Mouse (Mus musculus) forebrain, embryonic 15.5 days (tissue): ENCODE results near the gene Lrrc2. TPM values are rescaled to one million over a fixed set of nuclear protein-coding genes. Genes with fewer than 3 reads are reported as not detected.

Source experiments
- ATAC-seq: fragments of 200-750 bp; cut with Nextera tagmentation; replicated peaks from 2 replicates; pipeline ENCODE4 v1.8.0; 2017; ENCODE audit warnings: mild to moderate bottlenecking, moderate TSS enrichment, moderate library complexity
- H3K27ac ChIP-seq: fragments of 300-500 bp; sonication (generic); replicated peaks from 2 replicates; pipeline ENCODE4 v1.5.1; 2015; ENCODE audit warnings: mild to moderate bottlenecking, inconsistent platforms
- H3K27me3 ChIP-seq: fragments of 300-500 bp; sonication (generic); 2 replicates; pipeline ENCODE4 v1.6.1; 2015; ENCODE audit warnings: inconsistent platforms
- H3K36me3 ChIP-seq: fragments of 300-500 bp; sonication (generic); 2 replicates; pipeline ENCODE4 v1.6.1; 2015; ENCODE audit warnings: mild to moderate bottlenecking, inconsistent platforms
- H3K4me1 ChIP-seq: fragments of 300-500 bp; sonication (generic); 2 replicates; pipeline ENCODE4 v1.6.1; 2015; ENCODE audit warnings: inconsistent platforms
- H3K4me2 ChIP-seq: fragments of 300-500 bp; sonication (generic); replicated peaks from 2 replicates; pipeline ENCODE4 v1.6.1; 2015; ENCODE audit warnings: mild to moderate bottlenecking, inconsistent platforms
- H3K4me3 ChIP-seq: fragments of 300-500 bp; sonication (generic); 2 replicates; pipeline ENCODE4 v1.5.1; 2015; ENCODE audit warnings: mild to moderate bottlenecking, inconsistent platforms
- H3K9ac ChIP-seq: fragments of 300-500 bp; sonication (generic); replicated peaks from 2 replicates; pipeline ENCODE4 v1.6.1; 2015; ENCODE audit warnings: mild to moderate bottlenecking, inconsistent platforms
- H3K9me3 ChIP-seq: fragments of 300-500 bp; sonication (generic); 2 replicates; pipeline ENCODE4 v1.6.1; 2016; ENCODE audit warnings: inconsistent platforms
- WGBS: fragments of 180-500 bp; shearing (Covaris S2); methylation state at CpG from one replicate; pipeline ENCODE4 v1.1.7; 2015; ENCODE audit warnings: mixed read lengths; 5-methylcytosine and 5-hydroxymethylcytosine counted together
- polyA plus RNA-seq: library from polyadenylated mRNA; unstranded; fragments of >200 nt; fragmentation: Nextera tagmentation; extraction: Ambion mirVana; gene quantifications from 2 replicates; pipeline ENCODE4 v1.2.1, GENCODE M21; 2015

Gene Lrrc2
- polyA plus RNA-seq, 1 experiment from 2014 or later: 0.36 TPM

- ATAC-seq: no peak
- H3K27ac ChIP-seq: no peak overlapping the region
- 0 out of 2 replicates have a peak, but pooled peaks cover 3% of the 10 kb centered on the region for H3K27me3 ChIP-seq
- H3K36me3 ChIP-seq: no peaks in the 10 kb centered on the region
- H3K4me3 ChIP-seq: no peak overlapping the region
- no peak overlapping the region for H3K9ac ChIP-seq
- peaks cover 3% of the 10 kb centered on the region for H3K4me1 ChIP-seq
- no peak overlapping the region for H3K4me2 ChIP-seq
- no peaks in the 10 kb centered on the region for H3K9me3 ChIP-seq
- WGBS: 93% methylated on average over 13 of the region's 13 CpGs
These were observed 521 bp downstream of the Lrrc2 start for GRCm38 (mm10) chr9:110951866-110952265.

- Histone ChIP-seq H3K27ac (no peak overlapping the region), H3K27me3 (0 out of 2 replicates have a peak, but pooled peaks cover 3% of the 10 kb centered on the region), H3K4me2 (no peak overlapping the region), H3K4me3 (no peak overlapping the region), H3K9ac (no peak overlapping the region), H3K9me3 (no peaks in the 10 kb centered on the region), H3K4me1 (peaks cover 3% of the 10 kb centered on the region), H3K36me3 (no peaks in the 10 kb centered on the region)
- ATAC-seq: no peak
- 51% methylated on average over 6 of the region's 6 CpGs for WGBS
These were observed 1.1 kb downstream of the Lrrc2 start for GRCm38 (mm10) chr9:110952398-110952797.

GRCm38 (mm10) chr9:110952931-110953549, 1.7 kb downstream of the Lrrc2 start:
- H3K4me3 ChIP-seq: peak overlapping the region; percentile 51
- H3K27ac ChIP-seq: peak overlapping the region; percentile 68
- no peak for ATAC-seq
- 44% methylated on average over 5 of the region's 5 CpGs for WGBS
- H3K9ac ChIP-seq: peak overlapping the region; percentile 63
- 0 out of 2 replicates have a peak, but pooled peaks cover 3% of the 10 kb centered on the region for H3K27me3 ChIP-seq
- peak overlapping the region; percentile 94 for H3K4me2 ChIP-seq
- H3K36me3 ChIP-seq: no peaks in the 10 kb centered on the region
- H3K4me1 ChIP-seq: peaks cover 3% of the 10 kb centered on the region
- H3K9me3 ChIP-seq: no peaks in the 10 kb centered on the region

GRCm38 (mm10) chr9:110953550-110954461, 2.5 kb downstream of the Lrrc2 start:
- 1% methylated on average over 44 of the region's 44 CpGs for WGBS
- H3K9ac ChIP-seq: peak overlapping the region; percentile 63
- peak; percentile 91 for ATAC-seq

GRCm38 (mm10) chr9:110954681-110955445, 3.5 kb downstream of the Lrrc2 start:
- Histone ChIP-seq H3K4me1 (peaks cover 3% of the 10 kb centered on the region), H3K9me3 (no peaks in the 10 kb centered on the region), H3K9ac (no peak overlapping the region), H3K27ac (no peak overlapping the region), H3K27me3 (0 out of 2 replicates have a peak, but pooled peaks cover 3% of the 10 kb centered on the region), H3K36me3 (no peaks in the 10 kb centered on the region), H3K4me3 (peak overlapping the region; percentile 51; the same call in 1 of the 2 replicates), H3K4me2 (no peak overlapping the region)
- 46% methylated on average over 2 of the region's 2 CpGs for WGBS
- no peak for ATAC-seq

More at GRCm38 (mm10) chr9:110953550-110954461, 2.5 kb downstream of the Lrrc2 start:
- H3K36me3 ChIP-seq: no peaks in the 10 kb centered on the region
- H3K27me3 ChIP-seq: 0 out of 2 replicates have a peak, but pooled peaks cover 3% of the 10 kb centered on the region
- H3K4me3 ChIP-seq: peak overlapping the region; percentile 51
- H3K4me1 ChIP-seq: peaks cover 3% of the 10 kb centered on the region
- peak overlapping the region; percentile 68 for H3K27ac ChIP-seq
- H3K4me2 ChIP-seq: peak overlapping the region; percentile 94
- no peaks in the 10 kb centered on the region for H3K9me3 ChIP-seq

GRCm38 (mm10) chr9:110955962-110956361, 4.6 kb downstream of the Lrrc2 start:
- no peak for ATAC-seq
- Histone ChIP-seq H3K4me3 (no peak overlapping the region), H3K27ac (no peak overlapping the region), H3K27me3 (0 out of 2 replicates have a peak, but pooled peaks cover 3% of the 10 kb centered on the region), H3K36me3 (no peaks in the 10 kb centered on the region), H3K9ac (no peak overlapping the region), H3K4me1 (peaks cover 3% of the 10 kb centered on the region), H3K4me2 (no peak overlapping the region), H3K9me3 (no peaks in the 10 kb centered on the region)
- 85% methylated on average over 6 of the region's 6 CpGs for WGBS

- 89% methylated on average over 5 of the region's 5 CpGs for whole genome bisulfite sequencing
- Histone ChIP-seq H3K9ac (no peak overlapping the region), H3K4me3 (no peak overlapping the region), H3K9me3 (no peaks in the 10 kb centered on the region), H3K27ac (no peak overlapping the region), H3K4me1 (no peaks in the 10 kb centered on the region), H3K27me3 (0 out of 2 replicates have a peak, but pooled peaks cover 3% of the 10 kb centered on the region), H3K36me3 (no peaks in the 10 kb centered on the region), H3K4me2 (no peak overlapping the region)
- no peak for ATAC-seq
These were observed 8.3 kb downstream of the Lrrc2 start for GRCm38 (mm10) chr9:110959669-110960068.

GRCm38 (mm10) chr9:110960230-110961149, 9.1 kb downstream of the Lrrc2 start:
- H3K9ac ChIP-seq: no peak overlapping the region
- 86% methylated on average over 13 of the region's 13 CpGs for WGBS
- ATAC-seq: no peak

GRCm38 (mm10) chr9:110961386-110961785, 10.0 kb downstream of the Lrrc2 start:
- no peak for ATAC-seq
- Histone ChIP-seq H3K9me3 (no peaks in the 10 kb centered on the region), H3K4me3 (no peak overlapping the region), H3K4me1 (no peaks in the 10 kb centered on the region), H3K27ac (no peak overlapping the region), H3K4me2 (no peak overlapping the region), H3K36me3 (no peaks in the 10 kb centered on the region), H3K9ac (no peak overlapping the region), H3K27me3 (no peaks in the 10 kb centered on the region)
- 96% methylated on average over 8 of the region's 8 CpGs for WGBS

More at GRCm38 (mm10) chr9:110960230-110961149, 9.1 kb downstream of the Lrrc2 start:
- Histone ChIP-seq H3K9me3 (no peaks in the 10 kb centered on the region), H3K36me3 (no peaks in the 10 kb centered on the region), H3K4me1 (no peaks in the 10 kb centered on the region), H3K4me2 (no peak overlapping the region), H3K4me3 (no peak overlapping the region), H3K27me3 (no peaks in the 10 kb centered on the region), H3K27ac (no peak overlapping the region)

GRCm38 (mm10) chr9:110963566-110964115, 12.3 kb downstream of the Lrrc2 start:
- H3K27ac ChIP-seq: no peak overlapping the region
- ATAC-seq: no peak
- H3K9me3 ChIP-seq: no peaks in the 10 kb centered on the region
- 90% methylated on average over 8 of the region's 8 CpGs for WGBS
- no peak overlapping the region for H3K9ac ChIP-seq
- H3K4me1 ChIP-seq: no peaks in the 10 kb centered on the region
- no peak overlapping the region for H3K4me3 ChIP-seq
- no peaks in the 10 kb centered on the region for H3K27me3 ChIP-seq
- H3K36me3 ChIP-seq: no peaks in the 10 kb centered on the region
- no peak overlapping the region for H3K4me2 ChIP-seq
